Mouse (Mus musculus): ENCODE data around the gene Bmpr1b.

Bmpr1b gene

DNA sequence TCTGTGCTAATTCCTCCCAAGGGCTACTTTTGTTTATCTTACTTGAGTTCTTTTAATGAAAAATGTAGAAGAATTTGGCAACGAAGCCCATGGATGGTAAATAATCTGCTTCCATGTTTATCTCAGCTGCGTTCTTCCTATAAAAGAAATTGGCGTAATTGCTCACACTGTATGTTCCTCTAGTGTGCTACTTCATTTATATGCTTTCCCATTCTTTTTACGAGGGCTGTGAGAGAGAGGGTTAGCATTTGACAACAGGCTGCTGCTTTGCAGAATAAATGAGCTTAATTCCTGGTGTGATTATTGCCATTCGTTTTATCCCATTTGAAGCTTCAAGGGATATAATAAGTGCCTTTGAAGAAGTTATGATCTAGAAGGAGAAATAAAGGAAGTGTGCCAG, 365.1 kb downstream of the Bmpr1b start:
- no peak for DNase-seq

DNA sequence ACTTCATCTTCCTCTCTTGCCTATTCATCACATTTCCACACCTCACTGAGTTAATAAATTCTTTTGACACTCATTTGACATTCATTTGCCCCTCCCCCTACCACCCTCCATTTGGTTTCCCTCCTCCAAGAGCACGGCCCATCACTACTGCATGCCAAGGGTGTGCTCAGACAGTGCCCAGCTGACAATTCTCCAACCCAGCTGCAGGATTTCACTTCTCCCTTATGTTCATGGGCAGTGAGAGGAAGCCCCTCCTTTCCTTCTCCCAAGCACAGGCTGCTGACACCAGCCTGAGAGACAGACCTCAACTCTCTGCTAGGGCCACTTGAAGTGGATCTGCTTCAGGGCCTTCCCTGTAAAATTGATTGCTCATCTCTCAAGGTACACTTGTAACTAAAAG, 371.4 kb downstream of the Bmpr1b start:
- DNase-seq = no peak

DNA sequence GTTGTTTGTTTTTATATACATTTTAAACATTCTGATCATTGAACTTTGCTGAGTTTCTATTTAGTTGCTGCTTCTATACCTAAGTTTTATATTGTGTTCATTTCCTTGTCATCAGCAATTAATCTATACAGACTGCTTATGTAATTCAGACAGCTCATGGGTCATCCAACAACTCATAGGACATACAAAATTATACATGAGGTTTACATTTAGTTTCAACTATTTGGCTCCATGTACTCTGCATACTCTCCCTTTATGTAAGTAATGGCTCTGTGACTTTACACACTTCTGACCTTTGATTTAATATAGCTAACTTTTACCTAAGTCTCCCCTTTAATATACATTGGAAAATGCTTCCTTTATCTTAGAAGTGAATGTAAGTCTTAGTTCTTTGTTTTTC, 371.9 kb downstream of the Bmpr1b start:
- DNase-seq = no peak

DNA sequence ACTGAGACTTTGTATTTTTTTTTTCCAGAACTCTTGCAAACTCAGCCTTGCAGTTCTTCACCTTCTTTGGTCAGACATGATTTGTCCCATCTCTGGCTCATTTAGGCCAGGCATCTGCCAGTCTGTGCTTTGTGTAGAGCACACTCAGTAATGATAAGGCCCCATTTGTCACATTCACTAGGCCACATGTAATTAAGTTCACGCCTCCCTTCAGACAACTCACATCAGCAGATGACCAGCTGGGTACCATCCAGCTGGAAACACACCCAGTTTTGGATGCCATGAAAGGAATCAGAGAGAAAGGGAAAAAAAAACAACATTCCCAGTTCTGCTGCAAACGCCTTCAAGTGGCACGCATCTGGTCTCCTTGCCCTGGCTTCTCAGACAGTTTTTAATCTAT, 374.9 kb downstream of the Bmpr1b start:
- DNase-seq = no peak

- no peak for DNase-seq
Measured at GRCm38 (mm10) chr3:141793755-141794154, 375.5 kb downstream of the Bmpr1b start.

DNA sequence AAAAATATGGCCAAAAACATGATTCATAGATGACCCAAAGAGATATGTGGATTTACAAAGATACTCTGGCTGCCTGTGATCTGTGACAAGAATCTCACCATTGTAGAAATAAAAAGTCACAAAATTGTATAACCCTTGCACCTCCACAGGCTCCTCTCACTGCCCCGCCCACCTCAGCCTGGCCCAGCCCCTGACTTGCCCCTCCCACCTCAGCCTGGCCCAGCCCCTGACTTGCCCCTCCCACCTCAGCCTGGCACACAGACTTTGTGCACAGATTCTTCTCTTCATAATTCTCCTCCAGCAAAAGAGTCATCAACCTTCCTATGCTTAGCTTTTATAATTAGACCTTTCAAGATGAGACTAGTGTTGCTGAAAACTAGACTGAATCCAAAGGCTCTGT, 377.1 kb downstream of the Bmpr1b start:
- peak; percentile 28 for DNase-seq

DNA sequence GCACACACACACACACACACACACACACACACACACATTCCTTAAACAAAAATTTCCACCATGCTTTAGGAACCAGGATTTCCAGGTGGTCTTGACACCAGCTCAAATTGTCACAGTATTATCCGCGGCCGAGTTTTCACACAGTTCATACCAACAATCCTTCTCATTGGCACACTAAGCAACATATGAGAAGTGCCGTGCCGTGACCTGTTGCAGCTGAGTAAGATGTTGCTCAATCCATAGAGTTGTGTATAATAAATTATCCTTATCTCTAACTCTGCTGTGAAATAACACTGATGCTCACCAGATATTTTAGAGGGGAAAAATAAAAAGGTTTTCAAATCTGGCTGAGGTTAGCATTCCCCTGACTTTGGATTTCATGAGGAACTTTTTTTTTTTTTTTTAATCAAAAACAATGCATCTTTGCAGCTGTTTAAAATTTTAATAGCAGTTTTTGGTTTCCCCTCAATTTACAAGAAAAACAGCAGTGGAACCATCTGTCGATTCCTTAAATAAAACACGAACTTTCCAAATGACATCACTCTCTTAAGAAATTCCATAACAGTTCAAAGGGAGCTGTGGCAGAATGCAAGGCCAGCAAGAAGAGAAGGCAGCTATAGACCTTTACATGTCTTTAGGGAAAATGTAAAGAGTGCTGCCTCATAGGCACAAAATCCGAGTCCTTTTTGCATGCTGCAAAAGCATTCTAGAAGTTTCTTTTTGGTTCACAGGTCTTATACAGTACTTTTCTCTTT, 378.0 kb downstream of the Bmpr1b start:
- no peak for DNase-seq
